Mouse (Mus musculus) brain, embryonic 14.5 days (tissue): ENCODE data around the gene Gpatch8. TPM values are rescaled to one million over a fixed set of nuclear protein-coding genes. Genes with fewer than 3 reads are reported as not detected.
A peak's percentile ranks its signal among the peaks of the same experiment; 100 is the strongest.

Experiments used
- DNase-seq: peaks from one replicate; pipeline ENCODE4 v3.0.0-alpha.2; 2011; ENCODE audit warnings: low read depth
- CTCF ChIP-seq: fragments of 200-500 bp; IDR thresholded peaks from 2 replicates; pipeline ENCODE4 v1.5.1; 2012; ENCODE audit warnings: inconsistent platforms, mild to moderate bottlenecking, moderate library complexity, borderline replicate concordance; ENCODE audit not compliant: insufficient read depth, insufficient read length; ENCODE audit errors: extremely low read depth
- POLR2A ChIP-seq: fragments of 200-500 bp; IDR thresholded peaks from 2 replicates; pipeline ENCODE4 v1.6.1; 2012; ENCODE audit warnings: mild to moderate bottlenecking, inconsistent platforms, borderline replicate concordance; ENCODE audit not compliant: poor library complexity, insufficient read depth, insufficient read length, severe bottlenecking; ENCODE audit errors: extremely low read depth
- polyA plus RNA-seq: library from polyadenylated mRNA; depleted of rRNA; stranded (reverse); fragments of >200 nt; gene quantifications from 2 replicates; pipeline ENCODE4 v1.2.3, GENCODE M21; 2012

Gpatch8 gene
- polyA plus RNA-seq, 1 experiment = 58.4 TPM

DNA sequence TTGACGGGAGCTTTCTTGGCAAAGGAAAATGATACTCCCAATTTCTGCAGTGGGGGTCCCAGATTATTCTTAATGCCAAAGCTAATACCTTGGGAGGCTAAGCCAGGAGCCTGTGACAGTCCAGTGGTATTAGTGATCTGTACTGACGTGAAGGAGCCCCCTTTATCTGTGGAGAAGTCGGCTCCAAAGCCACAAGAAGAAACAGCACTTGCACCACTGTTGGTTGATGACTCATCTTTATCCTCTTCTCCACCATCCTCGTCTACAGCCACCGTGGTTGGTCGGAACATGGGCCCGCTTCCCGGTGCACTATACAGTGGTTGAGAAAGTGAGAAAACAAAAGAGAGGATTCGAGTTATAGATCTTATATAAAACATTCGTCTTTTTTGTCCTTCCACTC, 74.4 kb downstream of the Gpatch8 start:
- TF ChIP-seq CTCF = no peak
- no peak for TF ChIP-seq POLR2A
- no peak for DNase-seq

DNA sequence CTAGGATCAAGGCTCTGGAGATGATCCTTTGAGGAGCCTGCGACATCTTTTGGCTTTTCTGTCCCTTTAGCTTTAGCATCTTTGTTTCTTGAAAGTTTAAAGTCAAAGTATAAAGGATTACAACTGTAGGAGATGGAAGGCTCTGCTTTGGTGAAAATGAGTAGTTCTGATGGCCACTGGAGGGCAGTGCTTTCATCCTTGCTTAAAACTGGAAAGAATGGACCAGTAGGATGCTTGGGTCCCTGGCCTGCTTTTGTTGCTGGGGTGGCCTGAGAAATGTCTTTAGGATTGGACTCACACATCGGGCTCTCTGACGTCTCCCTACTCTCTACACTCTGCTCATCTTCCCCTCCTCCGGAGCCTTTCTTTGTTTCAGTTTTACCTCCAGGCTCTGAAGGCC, 75.3 kb downstream of the Gpatch8 start:
- peak; percentile 43; the same call in 1 of the 2 replicates for TF ChIP-seq CTCF
- TF ChIP-seq POLR2A = no peak
- no peak for DNase-seq

DNA sequence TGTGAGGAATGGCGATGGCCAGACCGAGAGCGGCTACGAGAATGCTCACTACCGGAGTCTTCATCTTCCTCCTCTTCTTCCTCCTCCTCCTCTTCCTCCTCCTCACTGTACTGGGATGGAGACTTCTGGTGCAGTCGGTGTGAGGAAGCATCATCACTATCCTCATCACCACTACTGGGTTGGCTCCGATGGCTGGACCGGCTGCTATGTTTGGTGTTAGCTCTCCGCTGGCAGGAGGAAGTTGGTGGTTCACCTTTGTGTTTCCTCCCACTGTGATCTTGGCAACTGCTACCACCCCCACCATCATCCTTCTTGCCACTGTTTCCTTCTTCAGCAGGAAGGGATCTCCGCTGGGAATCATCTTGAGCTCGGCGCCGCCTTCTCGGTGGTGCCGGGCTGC, 76.1 kb downstream of the Gpatch8 start:
- TF ChIP-seq CTCF (no peak), POLR2A (no peak)
- no peak for DNase-seq

DNA sequence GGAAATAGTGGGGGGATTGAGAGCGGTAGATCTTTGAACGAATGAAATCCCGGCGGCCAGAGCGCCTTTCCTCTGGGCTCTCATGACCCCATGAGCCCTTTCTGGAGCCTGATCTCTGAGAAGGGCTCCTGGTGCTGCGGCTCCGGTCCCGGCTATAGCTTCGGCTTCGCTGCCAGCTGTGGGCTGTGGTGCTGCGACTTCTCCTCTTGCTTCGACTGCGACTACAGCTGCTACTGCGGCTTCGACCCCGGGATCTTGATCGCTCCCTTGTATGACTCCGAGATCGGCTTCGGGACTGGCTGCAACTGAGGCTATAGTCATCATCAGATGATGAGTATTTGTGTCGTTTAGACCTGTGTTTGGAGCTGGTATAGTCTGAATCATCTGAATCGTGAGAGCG, 76.6 kb downstream of the Gpatch8 start:
- no peak for DNase-seq
- TF ChIP-seq POLR2A (no peak), CTCF (no peak)

- TF ChIP-seq POLR2A (no peak), CTCF (no peak)
- no peak for DNase-seq
Measured at GRCm38 (mm10) chr11:102478671-102479070, 77.5 kb downstream of the Gpatch8 start.

GRCm38 (mm10) chr11:102475027-102475426, 81.2 kb downstream of the Gpatch8 start:
- no peak for DNase-seq
- no peak for TF ChIP-seq CTCF
- TF ChIP-seq POLR2A = no peak

DNA sequence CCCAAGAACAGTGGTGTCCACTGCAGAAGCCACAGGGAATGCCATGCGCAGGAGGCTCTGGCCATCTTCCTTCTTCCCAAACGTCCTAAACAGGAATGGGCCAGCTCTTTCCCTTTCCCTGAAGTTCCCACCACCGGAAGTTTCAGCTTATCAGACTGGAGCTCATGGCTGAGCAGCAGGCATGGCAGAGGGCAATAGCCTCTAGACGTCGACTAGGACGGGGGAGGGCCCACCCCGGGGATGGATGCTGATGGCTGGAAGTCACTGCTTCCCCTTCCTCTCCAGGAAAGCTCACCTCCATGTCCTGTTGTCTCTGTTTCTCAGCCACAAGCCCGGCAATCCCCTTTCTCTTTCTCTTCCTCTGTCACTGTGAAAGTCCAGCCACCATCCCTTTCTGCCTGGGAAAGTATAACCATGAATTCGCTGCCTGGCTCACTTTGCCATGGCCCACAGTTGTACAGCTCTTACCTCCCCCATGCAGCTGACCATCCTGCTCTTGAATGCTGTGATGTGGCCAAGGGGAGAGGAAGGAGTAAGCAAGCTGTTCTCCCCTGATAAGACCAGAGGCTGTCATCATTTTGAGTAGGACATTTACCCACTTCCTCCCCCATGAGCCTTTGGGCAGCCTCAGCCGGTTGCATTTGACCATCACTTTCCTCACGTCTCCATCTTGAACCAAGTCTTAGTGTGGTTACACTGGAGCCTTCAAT, 86.4 kb downstream of the Gpatch8 start, which contains the start of gene Itga2b:
TSS of gene Itga2b (minus strand) at position 475 of the 710 bp plus-strand sequence.
- DNase-seq = no peak
- TF ChIP-seq CTCF (no peak), POLR2A (no peak)

DNA sequence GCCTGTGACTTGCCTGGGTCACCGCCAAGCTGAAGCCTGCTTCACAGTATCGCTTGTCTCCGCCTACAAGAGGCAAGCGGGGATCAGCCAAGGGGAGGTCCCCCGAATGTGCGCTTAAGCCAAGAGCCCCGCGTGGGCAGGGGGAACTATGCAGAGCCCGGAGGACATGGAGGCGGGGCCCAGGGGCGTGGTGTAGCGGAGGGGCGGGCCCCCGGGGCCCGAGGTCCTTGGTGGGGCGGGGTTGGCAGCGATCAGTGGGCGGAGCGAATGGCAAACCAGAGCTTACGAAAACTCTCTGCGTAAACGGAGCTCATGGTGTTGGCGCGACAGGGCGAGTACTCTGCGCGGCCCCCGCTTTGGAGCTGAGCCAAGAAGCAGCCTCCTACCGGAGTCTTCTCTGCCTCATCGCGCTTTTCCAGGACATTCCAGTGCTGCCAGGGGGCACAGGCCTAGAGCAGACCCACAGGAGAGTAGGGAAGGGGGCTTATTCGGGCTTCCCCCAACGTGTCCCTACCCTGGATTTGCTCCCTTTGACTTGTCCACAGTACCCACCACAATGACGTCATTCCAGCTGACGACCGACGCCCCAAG, 89.1 kb downstream of the Gpatch8 start:
- TF ChIP-seq CTCF (no peak), POLR2A (no peak)
- DNase-seq = peak; percentile 97

GRCm38 (mm10) chr11:102465713-102466436, 90.3 kb downstream of the Gpatch8 start:
- no peak for TF ChIP-seq CTCF
- TF ChIP-seq POLR2A = no peak
- peak; percentile 93 for DNase-seq

- TF ChIP-seq CTCF (no peak), POLR2A (no peak)
- no peak for DNase-seq
Measured at GRCm38 (mm10) chr11:102464901-102465300, 91.3 kb downstream of the Gpatch8 start.

DNA sequence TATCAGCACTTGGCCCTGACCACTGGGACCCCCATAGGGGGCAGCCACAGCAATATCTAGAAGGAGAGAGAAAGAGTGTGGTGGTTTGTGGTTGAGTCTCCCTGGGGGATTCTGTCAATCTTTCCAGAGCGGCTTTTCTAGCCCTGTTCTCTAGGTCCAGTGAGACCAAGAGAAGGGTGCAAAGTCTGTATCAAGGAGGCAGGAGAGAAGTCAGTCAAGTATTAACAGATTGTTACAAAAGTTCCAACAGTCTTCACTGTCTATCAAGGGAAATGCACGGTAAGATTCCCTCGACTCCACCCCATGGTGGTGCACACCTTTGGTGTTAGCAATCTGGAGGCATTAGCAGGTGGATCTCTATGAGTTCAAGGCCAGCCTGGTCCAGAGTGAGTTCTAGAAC, 94.4 kb downstream of the Gpatch8 start:
- no peak for DNase-seq
- TF ChIP-seq CTCF (no peak), POLR2A (no peak)
